26 mouse cellular contexts compared by ENCODE assay signal in the genomic region with DNA sequence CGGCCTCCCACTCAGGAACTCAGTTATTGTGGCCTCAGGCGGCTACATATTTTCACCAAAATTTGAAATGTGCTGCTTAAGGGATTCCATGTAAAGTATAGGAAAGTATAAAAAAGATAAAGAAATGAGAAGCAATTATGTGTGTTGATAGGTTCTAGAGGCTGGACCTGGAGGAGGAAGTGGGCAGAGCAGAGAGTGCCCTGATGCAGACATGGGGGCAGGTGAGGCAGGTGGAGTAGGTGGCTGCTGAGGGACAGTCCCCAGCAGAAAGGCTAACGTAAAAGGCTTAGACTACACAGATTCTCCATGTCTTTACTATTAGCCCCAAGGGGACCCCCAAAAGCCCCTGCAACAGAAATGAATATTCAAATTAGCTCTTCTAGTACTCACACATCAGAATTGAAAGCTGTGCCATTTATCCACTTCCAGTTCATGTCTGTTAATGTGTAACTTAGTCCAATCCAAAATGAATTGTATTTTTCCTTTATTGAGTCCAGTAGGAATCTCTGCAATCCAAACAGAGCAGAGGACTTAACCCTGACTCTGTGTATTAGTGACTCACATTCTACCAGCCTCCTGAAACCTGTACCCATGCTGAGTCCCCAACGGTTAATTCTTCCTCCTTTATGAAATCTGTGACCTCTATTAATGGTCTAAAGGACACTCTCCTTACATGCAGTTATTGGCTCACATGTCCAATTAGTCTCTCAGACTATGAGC. TPM values are rescaled to one million over a fixed set of nuclear protein-coding genes. Genes with fewer than 3 reads are reported as not detected.
A peak's percentile ranks its signal among the peaks of the same experiment; 100 is the strongest.
DNase-seq lines count a peak whose midpoint lies in the region; ATAC-seq and TF ChIP-seq lines count a peak whose summit lies in the region.
"Had no signal": no experiment of that assay in that cellular context is flagged by ENCODE, and none has a peak within 500 bp of the region (broad histone marks: within the 10 kb centered on the region; RNA-seq: fewer than 3 reads in every experiment).

No protein-coding gene starts in this region.

- no peaks in the 10 kb centered on the region for H3K9me3 ChIP-seq in intestine, embryonic 15.5 days
- no peaks in the 10 kb centered on the region for H3K9me3 ChIP-seq in intestine, embryonic 16.5 days (ENCODE audit: control insufficient read depth, low read length)
- H3K9me3 ChIP-seq in forebrain, postnatal 0 days (ENCODE audit: low read length) = no peaks in the 10 kb centered on the region
- H3K9me3 ChIP-seq: embryonic facial prominence, embryonic 10.5 days; embryonic facial prominence, embryonic 12.5 days; forebrain, embryonic 13.5 days; forebrain, embryonic 15.5 days had no signal

- H3K9ac ChIP-seq in intestine, embryonic 15.5 days = no peak overlapping the region
- H3K9ac ChIP-seq in intestine, embryonic 16.5 days (ENCODE audit: low read depth, low read length) = no peak overlapping the region
- no peak overlapping the region for H3K9ac ChIP-seq in forebrain, postnatal 0 days
- H3K9ac ChIP-seq: embryonic facial prominence, embryonic 12.5 days; forebrain, embryonic 13.5 days; forebrain, embryonic 15.5 days had no signal

- DNase-seq in splenic B cell, adult 2 months (ENCODE audit: low read depth, low spot score) = peak; percentile 28
- DNase-seq in left cerebral cortex, adult 2 months (ENCODE audit: extremely low spot score in 1 of 2, low spot score in 2 of 2) = no peak
- DNase-seq in forebrain, postnatal 0 days = no peak
- DNase-seq: adrenal gland, adult 8-10 months; adrenal gland, postnatal 14 days; adrenal gland, postnatal 36 days; cerebellum, adult 11-12 months; cerebellum, adult 2 months; cerebellum, adult 9-10 months; cerebellum, postnatal 10 days; cerebellum, postnatal 25 days had no signal

- no peaks in the 10 kb centered on the region for H3K27me3 ChIP-seq in intestine, embryonic 15.5 days (replicated peaks)
- H3K27me3 ChIP-seq in intestine, embryonic 16.5 days (replicated peaks; ENCODE audit: control insufficient read depth, insufficient read depth, low read length) = no peaks in the 10 kb centered on the region
- no peaks in the 10 kb centered on the region for H3K27me3 ChIP-seq in splenic B cell, adult 2 months (ENCODE audit: control insufficient read depth, insufficient read depth, low read length, poor library complexity, severe bottlenecking)
- H3K27me3 ChIP-seq in forebrain, postnatal 0 days (ENCODE audit: insufficient read depth, low read length) = no peaks in the 10 kb centered on the region
- H3K27me3 ChIP-seq: embryonic facial prominence, embryonic 12.5 days; forebrain, embryonic 13.5 days; forebrain, embryonic 15.5 days; Patski had no signal

- peak; percentile 77 for ATAC-seq in intestine, embryonic 15.5 days
- ATAC-seq in intestine, embryonic 16.5 days = peak; percentile 83
- no peak for ATAC-seq in forebrain, postnatal 0 days
- ATAC-seq: activated CD4-positive, CD25-positive, alpha-beta regulatory T cell, adult 4 months; CD4-positive, CD25-positive, alpha-beta regulatory T cell, adult 4 months; forebrain, embryonic 13.5 days; forebrain, embryonic 15.5 days; Patski had no signal

- H3K4me1 ChIP-seq in intestine, embryonic 15.5 days (replicated peaks) = no peaks in the 10 kb centered on the region
- H3K4me1 ChIP-seq in intestine, embryonic 16.5 days (ENCODE audit: control insufficient read depth, insufficient read depth, low read length) = no peaks in the 10 kb centered on the region
- no peaks in the 10 kb centered on the region for H3K4me1 ChIP-seq in forebrain, postnatal 0 days (ENCODE audit: insufficient read depth)
- H3K4me1 ChIP-seq: embryonic facial prominence, embryonic 10.5 days; embryonic facial prominence, embryonic 12.5 days; forebrain, embryonic 13.5 days; forebrain, embryonic 15.5 days had no signal

- no peaks in the 10 kb centered on the region for H3K36me3 ChIP-seq in intestine, embryonic 15.5 days
- no peaks in the 10 kb centered on the region for H3K36me3 ChIP-seq in intestine, embryonic 16.5 days (ENCODE audit: control insufficient read depth, insufficient read depth, low read length)
- H3K36me3 ChIP-seq in splenic B cell, adult 2 months (ENCODE audit: control insufficient read depth, insufficient read depth, low read length, poor library complexity, severe bottlenecking) = no peaks in the 10 kb centered on the region
- no peaks in the 10 kb centered on the region for H3K36me3 ChIP-seq in forebrain, postnatal 0 days (ENCODE audit: insufficient read depth)
- H3K36me3 ChIP-seq: embryonic facial prominence, embryonic 10.5 days; embryonic facial prominence, embryonic 12.5 days; forebrain, embryonic 15.5 days; G1E had no signal

- intact Hi-C loops in left cerebral cortex, adult 2 months (cut with DNase I) = no loop called here

- H3K27ac ChIP-seq in intestine, embryonic 15.5 days = no peak overlapping the region; the same call in 1 of the 2 replicates
- H3K27ac ChIP-seq in intestine, embryonic 16.5 days (ENCODE audit: low read length) = no peak overlapping the region
- no peak overlapping the region for H3K27ac ChIP-seq in left cerebral cortex, adult 2 months
- H3K27ac ChIP-seq in forebrain, postnatal 0 days (ENCODE audit: low read depth, low read length) = no peak overlapping the region
- H3K27ac ChIP-seq: embryonic facial prominence, embryonic 10.5 days; embryonic facial prominence, embryonic 12.5 days; forebrain, embryonic 13.5 days; forebrain, embryonic 15.5 days had no signal

- no peak for TF ChIP-seq CTCF in left cerebral cortex, adult 2 months (IDR thresholded peaks at IDR 0.05)
- no peak for TF ChIP-seq CTCF in forebrain, postnatal 0 days (IDR thresholded peaks at IDR 0.05; ENCODE audit: low read depth)

- H3K4me2 ChIP-seq in intestine, embryonic 15.5 days (replicated peaks) = no peak overlapping the region
- H3K4me2 ChIP-seq in intestine, embryonic 16.5 days (ENCODE audit: low read depth, low read length) = no peak overlapping the region
- H3K4me2 ChIP-seq in forebrain, postnatal 0 days (ENCODE audit: low read depth) = no peak overlapping the region
- H3K4me2 ChIP-seq: embryonic facial prominence, embryonic 12.5 days; forebrain, embryonic 13.5 days; forebrain, embryonic 15.5 days had no signal

- no peak overlapping the region for H3K4me3 ChIP-seq in intestine, embryonic 15.5 days (replicated peaks)
- no peak overlapping the region for H3K4me3 ChIP-seq in intestine, embryonic 16.5 days (ENCODE audit: low read length)
- H3K4me3 ChIP-seq in left cerebral cortex, adult 2 months = no peak overlapping the region
- no peak overlapping the region for H3K4me3 ChIP-seq in forebrain, postnatal 0 days (ENCODE audit: low read depth, low read length)
- H3K4me3 ChIP-seq: embryonic facial prominence, embryonic 10.5 days; embryonic facial prominence, embryonic 12.5 days; forebrain, embryonic 13.5 days; forebrain, embryonic 15.5 days had no signal

- WGBS in intestine, embryonic 15.5 days = 78% methylated on average over 4 of the region's 4 CpGs
- WGBS in intestine, embryonic 16.5 days = 75% methylated on average over 4 of the region's 4 CpGs
- 76% methylated on average over 4 of the region's 4 CpGs for WGBS in forebrain, postnatal 0 days

RNA-seq across cellular contexts. Expression of a gene that starts 7.9 kb away (rescaled TPM):
- not detected in 2 replicates for polyA plus RNA-seq in intestine, embryonic 15.5 days (2015; fragmentation: Nextera tagmentation; extraction: Ambion mirVana)
- polyA plus RNA-seq in intestine, embryonic 16.5 days (2015; fragmentation: Nextera tagmentation; extraction: Ambion mirVana) = 0.38 TPM in 1 of 2 replicates, not detected in the other
- not detected for total RNA-seq in left cerebral cortex, adult 2 months (2021)
- total RNA-seq in forebrain, postnatal 0 days (2014; rRNA removed) = not detected in 2 replicates
- polyA plus RNA-seq in forebrain, postnatal 0 days (2015; fragmentation: Nextera tagmentation; extraction: Ambion mirVana) = not detected in 2 replicates
- total RNA-seq: adrenal gland, adult 18-20 months; adrenal gland, postnatal 14 days; adrenal gland, postnatal 36 days; CH12.LX; G1E had no signal
- polyA plus RNA-seq: activated CD4-positive, CD25-positive, alpha-beta regulatory T cell, adult 4 months; CD4-positive, CD25-positive, alpha-beta regulatory T cell, adult 4 months; cerebellum, adult 2 months; cortical plate, adult 2 months; embryonic facial prominence, embryonic 10.5 days; embryonic facial prominence, embryonic 12.5 days; forebrain, embryonic 11.5 days; forebrain, embryonic 13.5 days; forebrain, embryonic 15.5 days; G1E; Patski had no signal

RNA-seq across cellular contexts. Expression of a gene that starts 7.9 kb away (rescaled TPM):
- 1.2 TPM in 2 replicates for polyA plus RNA-seq in intestine, embryonic 15.5 days (2015; fragmentation: Nextera tagmentation; extraction: Ambion mirVana)
- polyA plus RNA-seq in intestine, embryonic 16.5 days (2015; fragmentation: Nextera tagmentation; extraction: Ambion mirVana) = 1.1 and 1.4 TPM in 2 replicates
- total RNA-seq in left cerebral cortex, adult 2 months (2021) = not detected
- not detected in 2 replicates for total RNA-seq in forebrain, postnatal 0 days (2014; rRNA removed)
- not detected in 2 replicates for polyA plus RNA-seq in forebrain, postnatal 0 days (2015; fragmentation: Nextera tagmentation; extraction: Ambion mirVana)
- total RNA-seq: adrenal gland, postnatal 14 days; CH12.LX had no signal
- polyA plus RNA-seq: activated CD4-positive, CD25-positive, alpha-beta regulatory T cell, adult 4 months; CD4-positive, CD25-positive, alpha-beta regulatory T cell, adult 4 months; cerebellum, adult 2 months; cortical plate, adult 2 months; embryonic facial prominence, embryonic 10.5 days; embryonic facial prominence, embryonic 12.5 days; forebrain, embryonic 11.5 days; forebrain, embryonic 13.5 days; forebrain, embryonic 15.5 days; G1E; Patski had no signal

RNA-seq across cellular contexts. Expression of a gene that starts 29.2 kb away (rescaled TPM):
- polyA plus RNA-seq in intestine, embryonic 15.5 days (2015; fragmentation: Nextera tagmentation; extraction: Ambion mirVana) = 0.30 and 0.34 TPM in 2 replicates
- polyA plus RNA-seq in intestine, embryonic 16.5 days (2015; fragmentation: Nextera tagmentation; extraction: Ambion mirVana) = 0.13 and 0.38 TPM in 2 replicates
- total RNA-seq in left cerebral cortex, adult 2 months (2021) = not detected
- total RNA-seq in forebrain, postnatal 0 days (2014; rRNA removed) = 0.08 and 0.24 TPM in 2 replicates
- 0.24 TPM in 1 of 2 replicates, not detected in the other for polyA plus RNA-seq in forebrain, postnatal 0 days (2015; fragmentation: Nextera tagmentation; extraction: Ambion mirVana)
- total RNA-seq: CH12.LX had no signal
- polyA plus RNA-seq: cerebellum, adult 2 months; embryonic facial prominence, embryonic 10.5 days; embryonic facial prominence, embryonic 12.5 days; embryonic facial prominence, embryonic 14.5 days; forebrain, embryonic 11.5 days; forebrain, embryonic 13.5 days; forebrain, embryonic 15.5 days; G1E; Patski had no signal
